Mouse (Mus musculus): ENCODE measurements around the gene Fam174b. TPM values are rescaled to one million over a fixed set of nuclear protein-coding genes. Genes with fewer than 3 reads are reported as not detected.

The Fam174b gene
- polyA plus RNA-seq, 1 experiment from 2014 or later = 44.5 TPM

Small RNA genes within 50 kb of the gene (microRNA-seq; reads per million reads assigned to microRNA genes)
- gene Mir7234 = not detected

Other genes starting within 250 kb of the Fam174b start
- gene Chd2, start 198.5 kb upstream of the Fam174b start, polyA plus RNA-seq (2016; fragmentation: Nextera tagmentation; extraction: Ambion mirVana) = 54.8 and 61.4 TPM in 2 replicates